Mouse (Mus musculus): Measurements from ENCODE around the gene Exoc2.

DNA sequence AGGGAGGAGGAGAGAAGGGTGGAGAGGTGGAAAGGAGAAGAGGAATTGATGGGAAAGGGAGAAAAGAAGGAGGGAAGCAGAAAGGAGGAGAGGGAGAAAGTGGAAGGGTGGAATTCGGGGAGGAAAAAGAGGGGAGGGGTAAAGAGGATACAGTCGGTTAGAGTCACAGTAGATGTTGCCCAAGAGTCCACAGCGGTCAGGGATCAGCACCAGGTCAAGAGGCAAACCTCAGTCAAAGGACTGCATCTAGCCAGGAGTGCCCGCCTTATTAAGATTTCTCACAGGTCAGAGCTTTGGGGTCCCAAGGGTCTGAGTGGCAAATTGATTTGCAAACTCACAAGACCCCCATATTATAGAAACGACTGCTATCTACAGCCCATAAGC, 346 bp upstream of the Exoc2 start:
- TF ChIP-seq TCF12 (IDR thresholded peaks at IDR 0.05; ENCODE audit: insufficient read depth, poor library complexity, severe bottlenecking) (no peak), MAX (IDR thresholded peaks at IDR 0.05; ENCODE audit: low read depth) (no peak), SRF (IDR thresholded peaks at IDR 0.05; ENCODE audit: control insufficient read depth, insufficient read length, low read depth) (no peak), POLR2A (IDR thresholded peaks at IDR 0.05; ENCODE audit: insufficient read length, low read depth) (no peak), POLR2AphosphoS2 (IDR thresholded peaks at IDR 0.05; ENCODE audit: insufficient read length, low read depth) (no peak), TCF3 (IDR thresholded peaks at IDR 0.05; ENCODE audit: insufficient read length, low read depth) (no peak), USF1 (IDR thresholded peaks at IDR 0.05; ENCODE audit: low read depth) (no peak), MYOG (IDR thresholded peaks at IDR 0.05; ENCODE audit: control insufficient read depth in 1 of 3, insufficient read depth in 1 of 3, insufficient read length in 2 of 3, low read depth in 2 of 3) (no peak), CEBPB (IDR thresholded peaks at IDR 0.05; ENCODE audit: insufficient read depth, poor library complexity, severe bottlenecking) (no peak)
